Comparison of ENCODE assay signal across 8 mouse cellular contexts in genomic region chr1:162076581-162077001, GRCm38 (mm10).
DNase-seq lines count a peak whose midpoint lies in the region; ATAC-seq and TF ChIP-seq lines count a peak whose summit lies in the region.

No protein-coding gene starts in this region.

- H3K4me3 ChIP-seq in gastrocnemius, adult 2 months = no peak overlapping the region
- no peak overlapping the region for H3K4me3 ChIP-seq in limb, embryonic 15.5 days
- H3K4me3 ChIP-seq in midbrain, embryonic 16.5 days (ENCODE audit: low read depth, low read length) = no peak overlapping the region
- H3K4me3 ChIP-seq in layer of hippocampus, adult 2 months = no peak overlapping the region

- intact Hi-C loops in gastrocnemius, adult 2 months (cut with DNase I) = no loop called here

- TF ChIP-seq CTCF in gastrocnemius, adult 2 months (IDR thresholded peaks at IDR 0.05) = no peak
- no peak for TF ChIP-seq CTCF in layer of hippocampus, adult 2 months (conservative IDR thresholded peaks at IDR 0.05)

- H3K36me3 ChIP-seq in limb, embryonic 15.5 days = no peaks in the 10 kb centered on the region
- 0 out of 2 replicates have a peak, but pooled peaks cover 2% of the 10 kb centered on the region for H3K36me3 ChIP-seq in midbrain, embryonic 16.5 days (ENCODE audit: control insufficient read depth, insufficient read depth, low read length)

- peaks cover 49% of the 10 kb centered on the region for H3K4me1 ChIP-seq in limb, embryonic 15.5 days
- H3K4me1 ChIP-seq in midbrain, embryonic 16.5 days (ENCODE audit: control insufficient read depth, insufficient read depth, low read length) = no peaks in the 10 kb centered on the region

- H3K9ac ChIP-seq in limb, embryonic 15.5 days = no peak overlapping the region
- H3K9ac ChIP-seq in midbrain, embryonic 16.5 days (ENCODE audit: low read depth, low read length) = no peak overlapping the region

- no peaks in the 10 kb centered on the region for H3K9me3 ChIP-seq in limb, embryonic 15.5 days
- H3K9me3 ChIP-seq in midbrain, embryonic 16.5 days (replicated peaks; ENCODE audit: control insufficient read depth, low read length, poor library complexity, severe bottlenecking) = no peaks in the 10 kb centered on the region

- 23% methylated on average over 10 of the region's 10 CpGs for WGBS in limb, embryonic 15.5 days
- 67% methylated on average over 10 of the region's 10 CpGs for WGBS in midbrain, embryonic 16.5 days

- ATAC-seq in limb, embryonic 15.5 days (ENCODE audit: insufficient number of reproducible peaks, low FRiP score, low TSS enrichment, low read depth) = no peak
- no peak for ATAC-seq in midbrain, embryonic 16.5 days
- no peak for ATAC-seq in CD4-positive, CD25-positive, alpha-beta regulatory T cell, adult 4 months

- H3K27ac ChIP-seq in gastrocnemius, adult 2 months = peak overlapping the region; percentile 35; the same call in 1 of the 2 replicates
- peak overlapping the region; percentile 91 for H3K27ac ChIP-seq in limb, embryonic 15.5 days
- H3K27ac ChIP-seq in midbrain, embryonic 16.5 days (ENCODE audit: low read length) = no peak overlapping the region
- H3K27ac ChIP-seq in layer of hippocampus, adult 2 months = no peak overlapping the region

- peak; percentile 31 for DNase-seq in gastrocnemius, adult 2 months
- DNase-seq in gastrocnemius, adult 8-10 months (ENCODE audit: low spot score in 2 of 2) = no peak
- peak; percentile 81 for DNase-seq in adipocyte (ENCODE audit: low spot score)
- DNase-seq in heart, postnatal 4 days = peak; percentile 22
- DNase-seq in layer of hippocampus, adult 2 months (ENCODE audit: low spot score in 2 of 2) = no peak

- H3K4me2 ChIP-seq in limb, embryonic 15.5 days = no peak overlapping the region
- H3K4me2 ChIP-seq in midbrain, embryonic 16.5 days (ENCODE audit: low read length) = no peak overlapping the region

- no peaks in the 10 kb centered on the region for H3K27me3 ChIP-seq in limb, embryonic 15.5 days
- H3K27me3 ChIP-seq in midbrain, embryonic 16.5 days (ENCODE audit: control insufficient read depth, insufficient read depth, low read depth, low read length) = no peaks in the 10 kb centered on the region

Comparison
In these comparisons a context has a peak if more than half of its experiments do, and no peak if none do; other contexts are left out.
1. DNase-seq: peak in gastrocnemius, adult 2 months (single experiment), adipocyte (single experiment) and heart, postnatal 4 days (single experiment); none in gastrocnemius, adult 8-10 months (0 of 2) and layer of hippocampus, adult 2 months (0 of 2).
2. H3K27ac ChIP-seq: peak in gastrocnemius, adult 2 months (single experiment) and limb, embryonic 15.5 days (single experiment); none in midbrain, embryonic 16.5 days (single experiment) and layer of hippocampus, adult 2 months (single experiment).